Mouse (Mus musculus): ENCODE data around the gene Gpn3.

- TF ChIP-seq POLR2A (IDR thresholded peaks at IDR 0.05; ENCODE audit: borderline replicate concordance, insufficient read depth, low read length), result no peak
- TF ChIP-seq CTCF (IDR thresholded peaks at IDR 0.05; ENCODE audit: borderline replicate concordance, insufficient read depth, low read depth, low read length), result no peak
These were observed 6.5 kb downstream of the Gpn3 start for GRCm38 (mm10) chr5:122378171-122378570.
